Mouse (Mus musculus): Measurements from ENCODE around the gene Igf1.
A peak's percentile ranks its signal among the peaks of the same experiment; 100 is the strongest.

The Igf1 gene

GRCm38 (mm10) chr10:87858013-87858806 lies at the start of gene Igf1:
TSS of gene Igf1 (plus strand) at chr10:87858265.
- DNase-seq, result no peak

DNA sequence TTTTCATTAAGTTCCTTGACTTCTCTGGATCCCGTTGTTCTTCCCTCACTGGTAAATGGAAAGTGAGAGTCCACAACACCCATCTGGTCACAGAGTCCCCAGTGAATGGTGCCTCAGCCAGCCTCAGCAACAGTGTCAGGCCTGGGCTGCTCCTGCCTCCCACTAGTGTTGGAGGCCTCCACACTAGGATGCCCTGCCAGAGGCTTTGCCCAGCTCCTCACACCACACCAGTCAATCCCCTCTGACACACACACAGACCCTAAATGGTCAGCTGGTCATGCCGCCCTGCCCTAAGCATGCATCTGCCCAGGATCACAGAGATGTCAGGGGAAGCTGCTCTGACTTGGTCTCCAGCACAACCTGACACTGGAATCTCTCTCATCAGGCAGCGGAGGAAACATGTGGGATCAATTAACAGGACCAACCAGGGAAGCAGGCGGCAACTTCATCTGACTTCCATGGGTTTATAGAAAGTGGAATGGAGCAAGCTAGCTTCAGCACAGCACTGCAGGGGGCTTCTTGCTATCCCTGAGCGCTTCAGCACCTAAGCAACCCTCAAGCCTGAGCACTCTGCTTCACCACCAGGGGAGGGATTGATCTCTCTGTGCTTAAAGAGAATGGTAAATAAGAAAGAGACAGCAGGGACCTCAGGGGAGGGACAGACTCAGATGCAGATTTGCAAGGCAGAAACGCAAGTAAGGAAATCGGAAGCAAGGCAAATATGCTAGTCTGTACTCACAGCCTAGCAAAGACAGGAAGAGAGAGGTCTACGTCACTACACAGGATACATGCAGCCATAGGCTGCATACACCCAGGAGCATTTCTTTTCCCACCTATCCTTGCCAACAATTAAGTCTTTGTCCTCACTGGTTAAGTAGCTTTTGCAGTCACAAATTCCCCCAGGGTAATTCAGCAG lies 45.6 kb upstream of the Igf1 start:
- DNase-seq, result no peak

DNA sequence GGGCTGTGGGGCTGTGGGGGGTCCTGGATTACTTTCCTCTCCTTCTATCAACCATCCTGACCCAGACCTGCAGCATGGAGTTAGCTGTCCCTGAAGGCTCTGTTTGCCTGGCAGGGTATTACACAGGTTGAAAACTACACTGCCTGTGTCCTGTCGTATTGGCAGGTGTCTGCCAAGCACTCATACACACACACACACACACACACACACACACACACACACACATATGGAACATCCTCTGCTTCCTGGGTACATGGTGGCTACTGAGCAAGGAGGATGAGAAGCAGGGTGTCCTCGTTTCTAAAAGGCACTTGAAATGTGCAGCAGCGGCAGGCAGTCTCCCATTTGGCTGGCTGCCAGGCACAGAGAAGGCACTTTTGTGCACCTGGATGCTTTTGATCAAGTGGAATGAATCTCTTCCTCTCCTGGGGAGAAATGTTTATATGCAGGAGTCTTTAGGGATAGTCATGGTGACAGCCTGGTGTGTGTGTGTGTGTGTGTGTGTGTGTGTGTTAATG lies 44.9 kb upstream of the Igf1 start:
- DNase-seq, result peak; percentile 14 to 48

DNA sequence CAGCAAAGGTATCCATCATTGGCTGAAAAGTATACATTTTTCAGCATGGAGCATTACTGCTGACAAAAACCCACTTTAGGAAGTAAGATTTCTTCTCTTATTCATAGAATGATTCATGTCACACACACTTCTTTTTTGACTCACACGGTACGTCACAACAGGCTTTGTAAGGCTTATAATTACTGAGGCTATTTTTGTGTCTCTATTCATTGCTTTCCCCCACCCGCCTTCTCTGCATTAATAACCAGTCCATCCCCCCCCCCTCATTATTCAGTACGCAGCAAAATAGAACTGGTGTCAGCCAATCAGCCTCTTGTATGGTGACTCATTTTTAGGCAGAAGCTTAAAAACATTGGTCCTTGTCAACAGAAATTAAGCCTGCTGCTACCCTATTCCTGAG lies 41.2 kb upstream of the Igf1 start:
- no peak for DNase-seq

GRCm38 (mm10) chr10:87817786-87818185 lies 40.3 kb upstream of the Igf1 start:
- no peak for DNase-seq

- no peak for DNase-seq
These were observed 36.2 kb upstream of the Igf1 start for GRCm38 (mm10) chr10:87821906-87822305.

GRCm38 (mm10) chr10:87830012-87830411 lies 28.1 kb upstream of the Igf1 start:
- no peak for DNase-seq

DNA sequence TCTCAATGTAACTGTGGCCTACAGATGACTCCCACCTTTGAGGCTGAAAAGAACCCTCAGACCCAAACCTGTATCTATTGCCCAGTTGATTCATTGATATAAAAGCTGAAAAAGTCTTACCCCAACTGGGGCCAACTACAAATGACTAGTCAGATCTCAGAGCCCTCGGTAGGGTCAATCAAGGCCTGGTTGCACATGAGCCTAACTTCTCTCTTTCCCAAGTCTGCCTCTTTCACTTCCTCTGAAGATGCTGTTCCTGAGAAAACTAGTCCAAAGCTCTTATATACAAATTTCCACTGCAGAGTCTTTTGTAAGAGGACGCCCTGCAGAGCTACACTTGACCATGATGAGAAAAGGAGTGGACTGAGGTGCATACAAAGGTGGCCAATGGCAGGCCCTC lies 27.4 kb upstream of the Igf1 start:
- DNase-seq, result no peak

DNA sequence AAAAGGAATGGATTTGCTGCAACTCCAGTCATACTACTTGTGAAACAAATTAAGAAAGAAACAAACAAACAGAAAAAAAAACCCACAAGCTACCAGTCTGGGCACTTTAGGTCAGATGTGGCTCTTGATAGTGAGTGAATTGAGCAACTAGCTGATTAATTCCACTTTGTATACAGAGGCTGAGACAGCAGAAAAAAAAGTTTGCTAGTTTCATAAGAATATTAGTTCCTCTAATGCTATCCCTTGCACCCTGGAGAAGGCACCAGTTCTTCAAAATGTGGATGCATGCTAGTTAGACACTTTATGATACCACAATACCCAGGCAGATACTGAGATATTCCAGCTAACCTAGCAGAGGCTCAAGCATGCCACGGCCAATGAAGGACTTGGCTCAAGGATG lies 26.0 kb upstream of the Igf1 start:
- DNase-seq, result no peak

GRCm38 (mm10) chr10:87839454-87839853 lies 18.6 kb upstream of the Igf1 start:
- no peak for DNase-seq

DNA sequence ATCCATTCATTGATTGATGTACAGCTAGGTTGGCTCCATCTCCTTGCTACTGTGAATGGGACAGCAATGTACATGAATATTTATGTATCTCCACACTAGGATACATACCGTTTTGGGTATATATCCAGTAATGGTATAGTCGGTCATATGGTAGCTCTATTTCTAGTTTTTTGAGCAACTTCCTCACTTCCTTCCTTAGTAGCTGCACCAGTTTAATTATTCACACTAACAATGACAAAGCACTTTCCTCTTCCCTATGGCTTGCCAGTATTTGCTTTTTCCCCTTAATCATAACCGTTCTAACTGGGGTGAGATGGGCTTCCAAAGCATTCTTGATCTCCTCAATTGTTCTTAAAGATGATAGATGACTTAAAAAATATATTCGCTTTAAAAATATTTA lies 15.6 kb upstream of the Igf1 start:
- no peak for DNase-seq

DNA sequence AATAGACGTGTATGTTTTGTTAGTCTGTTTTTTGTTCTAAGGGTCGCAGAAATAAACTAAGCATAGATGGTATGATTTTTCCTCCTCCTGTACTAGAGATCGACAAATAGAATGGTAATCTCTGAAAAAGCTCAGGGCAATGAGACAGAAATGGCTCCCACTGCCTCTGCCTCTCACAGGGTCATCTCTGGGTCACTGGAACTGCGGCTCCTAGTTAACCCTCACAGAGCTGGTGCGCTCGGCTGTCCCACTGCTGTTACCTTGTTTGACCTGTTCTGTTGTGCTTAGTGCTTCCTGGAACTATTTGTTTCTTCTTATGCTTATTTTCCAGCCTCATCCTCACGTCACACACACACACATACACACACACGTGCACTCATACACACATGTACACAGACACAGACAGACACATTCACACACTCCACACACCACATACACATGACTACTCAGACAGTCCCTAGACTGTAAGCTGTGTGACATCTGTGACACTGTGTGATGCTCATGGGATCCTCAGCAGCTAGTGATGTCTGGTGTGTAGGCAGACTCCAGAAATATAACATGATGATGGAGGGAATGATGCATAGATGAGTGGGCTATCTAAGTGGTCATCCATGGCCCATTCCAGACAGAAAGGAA lies 13.0 kb upstream of the Igf1 start:
- DNase-seq, result no peak

DNA sequence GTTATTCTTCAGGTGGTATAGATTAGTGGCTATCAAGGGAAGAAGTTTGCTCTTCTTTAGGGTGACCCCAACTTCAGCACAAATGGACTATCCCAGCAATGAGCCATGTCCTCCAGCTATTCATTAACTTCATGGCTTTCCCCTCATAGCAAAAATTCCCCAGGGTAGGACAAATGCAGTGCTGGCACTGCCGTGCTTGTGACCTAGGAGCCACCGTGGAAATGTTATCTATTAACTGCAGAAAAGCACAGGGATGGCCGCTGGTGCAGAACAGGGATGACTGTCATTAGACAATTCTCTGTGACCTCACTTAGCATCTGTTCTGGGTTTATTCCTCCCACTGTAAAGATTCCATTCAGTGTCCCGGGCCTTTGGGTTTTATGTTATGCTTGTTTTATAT lies 10.2 kb upstream of the Igf1 start:
- no peak for DNase-seq

- DNase-seq, result no peak
These were observed 9.6 kb upstream of the Igf1 start for GRCm38 (mm10) chr10:87848419-87848818.

GRCm38 (mm10) chr10:87851492-87851891 lies 6.6 kb upstream of the Igf1 start:
- no peak for DNase-seq

- peak; percentile 29 to 67 for DNase-seq
These were observed 3.7 kb upstream of the Igf1 start for GRCm38 (mm10) chr10:87854408-87854807.

- no peak for DNase-seq
These were observed 2.5 kb upstream of the Igf1 start for GRCm38 (mm10) chr10:87855423-87856122.

GRCm38 (mm10) chr10:87857215-87857955 lies 680 bp upstream of the Igf1 start:
- DNase-seq, result no peak

GRCm38 (mm10) chr10:87858939-87859338 lies 874 bp downstream of the Igf1 start:
- no peak for DNase-seq

- no peak for DNase-seq
These were observed 1.4 kb downstream of the Igf1 start for GRCm38 (mm10) chr10:87859453-87859852.

DNA sequence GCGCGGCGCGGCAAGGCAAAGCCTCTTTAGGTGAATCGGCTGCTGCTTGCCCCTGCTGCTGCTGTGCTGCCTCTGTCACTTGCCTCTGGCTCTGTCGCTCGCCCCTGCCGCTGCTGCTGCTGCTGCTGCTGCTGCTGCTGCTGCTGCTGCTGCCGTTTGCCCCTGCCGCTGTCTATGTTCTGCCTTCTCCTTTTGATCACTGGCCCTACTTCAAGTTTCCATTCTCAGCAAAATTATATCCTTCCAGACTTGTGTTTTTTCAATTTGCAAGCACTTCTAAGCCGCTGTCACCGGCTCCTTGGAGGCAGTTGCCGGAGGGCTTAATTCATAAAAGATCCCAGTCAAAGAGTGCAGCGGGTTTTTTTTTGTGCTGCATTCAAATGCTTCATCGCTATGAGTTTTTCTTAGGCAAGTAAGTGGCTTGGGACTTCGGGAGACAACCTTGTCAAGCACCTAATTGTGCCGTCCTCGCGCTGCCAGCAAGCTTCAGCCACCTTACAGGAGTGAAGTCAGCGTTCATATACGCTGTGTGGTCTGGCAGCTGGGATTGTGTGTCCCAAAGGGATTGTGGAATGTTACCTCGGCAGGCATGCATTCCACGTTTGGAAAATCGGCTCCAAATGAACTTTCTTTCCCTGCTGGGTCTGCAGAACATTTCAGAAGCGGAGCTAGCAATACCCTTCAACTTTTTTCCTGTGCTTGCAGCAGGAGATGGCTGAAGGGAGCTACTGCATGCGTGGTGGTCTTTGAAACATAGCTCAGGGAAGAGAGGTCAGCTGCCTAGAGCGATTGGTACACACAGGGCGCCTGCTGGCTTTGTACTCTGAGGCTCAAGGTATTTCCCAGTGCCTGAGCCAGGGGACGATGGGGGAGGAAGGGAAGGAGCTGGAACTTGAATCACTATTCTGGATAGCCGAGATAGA lies 2.4 kb downstream of the Igf1 start:
- peak in 1 of 2 experiments; percentile 6 for DNase-seq

Measured in cerebellum, postnatal 25 days (tissue).